Mouse (Mus musculus) left cerebral cortex, adult 18-20 months (tissue): ENCODE measurements at regions not wholly inside any gene's neighbourhood (a gene's known extent, or its start where the extent isn't known, plus 50 kb on each side); places are given as distances from the start of the nearest gene placed in this dataset.
"Not testable (repeated sequence)": the region's sequence is repeated elsewhere in the genome, so short reads cannot be mapped to it uniquely, and the experiment has no call there.

ENCODE experiments used
- DNase-seq, 2 experiments: peaks; one replicate each; pipeline ENCODE4 v3.0.0; 2021 to 2022; ENCODE audit warnings: low spot score in 2 of 2, mixed read lengths in 1 of 2

DNA sequence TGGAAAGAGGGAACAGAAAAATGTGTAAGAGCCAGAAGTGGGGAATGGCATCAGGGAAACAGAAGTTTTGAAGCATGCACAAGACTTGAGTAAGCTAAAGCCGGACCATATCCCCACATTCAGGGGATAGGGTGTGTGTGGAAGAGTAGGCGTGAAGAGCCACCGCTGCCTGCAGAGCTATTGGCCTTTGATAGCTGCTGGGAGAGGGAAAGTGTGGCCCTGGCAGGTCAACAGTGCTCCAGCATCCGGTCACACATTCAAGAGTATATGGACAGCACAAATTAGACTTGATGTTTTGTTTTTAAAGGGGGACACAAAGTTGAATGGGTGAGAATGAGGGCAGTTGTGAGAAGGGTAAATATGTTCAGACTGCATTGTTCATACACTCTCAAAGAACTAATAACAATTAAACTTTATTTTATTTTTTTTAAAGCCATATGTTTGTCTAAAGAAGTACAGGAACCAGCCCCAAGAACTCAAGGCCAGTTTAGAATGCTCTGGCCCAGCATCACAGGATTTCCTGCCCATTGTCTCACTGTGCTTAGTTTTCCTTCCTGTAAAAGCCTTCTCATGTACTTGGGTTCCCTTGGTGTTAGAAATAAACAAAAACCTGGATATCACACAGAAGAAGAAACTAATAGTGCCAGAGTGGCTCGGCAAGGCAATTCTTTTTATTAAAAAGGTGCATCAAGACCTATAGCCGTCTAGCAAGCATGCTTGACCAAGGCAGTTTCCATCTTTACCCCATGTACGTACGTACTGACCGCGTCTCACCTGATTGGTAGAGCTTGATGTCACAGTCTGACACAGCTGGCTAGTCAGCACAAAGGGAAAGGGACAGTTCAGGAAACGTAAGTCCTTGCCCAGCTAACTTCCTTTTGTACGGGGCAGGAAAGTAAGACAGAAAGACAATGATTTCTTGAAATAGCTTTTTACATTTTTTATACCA, 144.6 kb upstream of the Rbbp6 start:
- no peak for DNase-seq

GRCm38 (mm10) chr7:122823429-122823828, 142.1 kb upstream of the Rbbp6 start:
- DNase-seq: peak; percentile 10 to 47

DNA sequence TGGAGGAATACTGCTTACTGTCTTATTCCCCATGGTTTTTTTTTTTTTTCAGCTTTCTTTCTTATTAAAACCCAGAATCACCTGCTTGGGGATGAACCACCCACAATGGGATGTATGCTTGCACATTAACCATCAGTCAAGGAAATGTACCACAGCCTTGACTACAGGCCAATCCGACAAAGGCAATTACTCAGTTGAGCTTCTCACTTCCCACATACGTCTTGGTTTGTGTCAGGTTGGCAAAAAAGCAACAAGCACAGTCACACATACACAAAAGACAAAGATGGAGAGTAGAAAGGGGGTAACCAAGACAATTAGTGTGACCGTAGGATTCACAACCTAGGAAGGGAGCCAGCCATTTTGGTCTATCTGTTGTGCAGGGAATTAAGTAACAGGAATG, 126.4 kb upstream of the Rbbp6 start:
- DNase-seq: peak in 1 of 2 experiments; percentile 9

GRCm38 (mm10) chr7:122844831-122845230, 120.7 kb upstream of the Rbbp6 start:
- peak in 1 of 2 experiments; percentile 12 for DNase-seq

DNA sequence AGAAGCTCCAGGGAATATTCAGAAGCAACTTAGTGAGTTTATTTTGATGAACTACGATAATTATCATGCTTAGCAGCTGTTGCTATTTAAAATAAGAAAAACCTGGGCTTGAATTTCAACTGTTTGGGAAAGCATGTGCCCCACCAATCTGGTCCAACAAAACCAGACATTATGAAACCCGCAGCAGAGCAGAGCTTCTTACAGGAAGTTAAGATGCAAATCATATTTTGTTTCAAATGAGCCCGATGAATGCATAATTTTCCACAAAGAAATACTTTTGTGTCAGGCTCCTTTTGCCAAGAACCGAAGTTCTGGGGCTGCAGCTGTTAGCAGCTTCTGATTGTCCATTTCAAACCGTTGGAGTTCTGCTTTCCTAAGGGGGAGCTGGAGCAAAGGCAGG, 118.1 kb upstream of the Rbbp6 start:
- peak in 1 of 2 experiments; percentile 6 for DNase-seq

- DNase-seq: no peak
Observed at GRCm38 (mm10) chr7:122873386-122873785, 92.1 kb upstream of the Rbbp6 start.

DNA sequence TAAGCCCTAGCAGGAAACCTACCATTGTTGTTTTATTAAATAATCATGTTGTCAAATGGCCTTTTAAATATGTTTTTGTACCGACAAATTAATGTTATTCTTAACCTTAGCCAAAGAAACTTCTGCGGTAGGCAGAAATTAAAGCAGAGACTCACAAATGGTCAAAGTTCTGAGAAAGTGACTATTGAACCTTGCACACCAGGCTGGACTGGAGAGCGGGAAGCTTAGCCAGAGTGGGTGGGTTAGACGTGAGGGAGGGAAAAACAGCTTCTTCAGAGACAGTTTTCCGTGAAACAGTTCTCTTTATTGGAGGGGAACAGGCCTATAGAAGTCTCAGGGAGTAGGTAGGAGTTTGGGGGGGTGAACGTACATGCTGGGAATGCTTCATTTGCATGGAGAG, 89.2 kb upstream of the Rbbp6 start:
- DNase-seq: no peak

GRCm38 (mm10) chr7:122881890-122882500, 83.5 kb upstream of the Rbbp6 start:
- not testable (repeated sequence) for DNase-seq

GRCm38 (mm10) chr7:122886737-122887136, 78.7 kb upstream of the Rbbp6 start:
- DNase-seq: no peak

DNA sequence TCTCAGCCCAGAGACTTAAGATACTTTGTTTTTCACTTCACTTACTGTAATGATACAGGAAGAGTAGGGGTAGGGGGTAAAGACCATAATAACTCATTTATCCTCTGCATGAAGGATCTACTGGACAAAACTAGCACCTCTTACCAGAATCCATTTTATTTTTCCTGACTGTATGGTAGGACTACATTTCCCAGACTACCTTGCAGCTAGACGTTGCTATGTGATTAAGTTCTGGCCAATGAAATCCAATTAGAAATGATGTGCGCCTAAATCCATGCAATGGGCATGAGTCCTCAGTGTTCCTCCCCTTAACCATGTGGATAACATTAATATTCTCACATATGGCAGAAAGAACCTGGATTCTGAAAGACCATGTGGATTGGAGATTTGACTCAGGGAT, 68.3 kb upstream of the Rbbp6 start:
- no peak for DNase-seq

GRCm38 (mm10) chr7:122906056-122906455, 59.4 kb upstream of the Rbbp6 start:
- DNase-seq: no peak

- peak; percentile 38 to 44 for DNase-seq
Observed at GRCm38 (mm10) chr7:122909296-122909695, 56.2 kb upstream of the Rbbp6 start.
